Mouse (Mus musculus): Measurements from ENCODE around the gene Orc3.

- no peak for TF ChIP-seq SMC3 (IDR thresholded peaks at IDR 0.05; ENCODE audit: low read depth, low read length)
- no peak; a peak in 1 of 4 replicates for TF ChIP-seq POLR2A (IDR thresholded peaks at IDR 0.05; ENCODE audit: control insufficient read depth in 1 of 2, insufficient read depth in 1 of 2, low read depth in 1 of 2, low read length in 2 of 2, poor library complexity in 1 of 2)
- no peak for TF ChIP-seq BHLHE40 (IDR thresholded peaks at IDR 0.05; ENCODE audit: borderline replicate concordance, low read depth, low read length)
- no peak for TF ChIP-seq EP300 (IDR thresholded peaks at IDR 0.05; ENCODE audit: low read depth in 1 of 2, low read length in 2 of 2)
- TF ChIP-seq CTCF (IDR thresholded peaks at IDR 0.05 in 2 of 3, conservative IDR thresholded peaks at IDR 0.05 in 1 of 3; ENCODE audit: control insufficient read depth in 1 of 3, insufficient read depth in 1 of 3, low read depth in 2 of 3, low read length in 3 of 3, poor library complexity in 1 of 3, severe bottlenecking in 1 of 3): no peak
- no peak for TF ChIP-seq NELFE (IDR thresholded peaks at IDR 0.05; ENCODE audit: low read depth, low read length)
- no peak for TF ChIP-seq E2F4 (IDR thresholded peaks at IDR 0.05; ENCODE audit: borderline replicate concordance, low read depth, low read length)
- TF ChIP-seq GATA1 (IDR thresholded peaks at IDR 0.05; ENCODE audit: low read depth, low read length): no peak
- TF ChIP-seq USF1 (IDR thresholded peaks at IDR 0.05; ENCODE audit: low read depth, low read length): no peak
- no peak for TF ChIP-seq KAT2A (conservative IDR thresholded peaks at IDR 0.05; ENCODE audit: low read depth, low read length)
Measured at GRCm38 (mm10) chr4:34550748-34551097, 64.0 kb downstream of the Orc3 start, which contains the start of gene Akirin2.
